Mouse (Mus musculus): Measurements from ENCODE around the gene Trim47. TPM values are rescaled to one million over a fixed set of nuclear protein-coding genes. Genes with fewer than 3 reads are reported as not detected.
A peak's percentile ranks its signal among the peaks of the same experiment; 100 is the strongest.
"Not testable (repeated sequence)": the region's sequence is repeated elsewhere in the genome, so short reads cannot be mapped to it uniquely, and the experiment has no call there.

The Trim47 gene
- total RNA-seq, 1 experiment from 2014 or later, result 19.9 TPM

- DNase-seq, result peak; percentile 92
Observed at GRCm38 (mm10) chr11:116138468-116139138, 11.6 kb upstream of the Trim47 start, which contains the start of gene Mrpl38. Gene Mrpl38 (minus strand): TSS chr11:116138868.

- no peak for DNase-seq
Observed at GRCm38 (mm10) chr11:116138096-116138467, 11.1 kb upstream of the Trim47 start.

GRCm38 (mm10) chr11:116134171-116134570 lies 7.2 kb upstream of the Trim47 start:
- DNase-seq, result no peak

- DNase-seq, result no peak
Observed at GRCm38 (mm10) chr11:116133497-116133896, 6.5 kb upstream of the Trim47 start.

- peak; percentile 47 for DNase-seq
Observed at GRCm38 (mm10) chr11:116132366-116133333, 5.6 kb upstream of the Trim47 start.

GRCm38 (mm10) chr11:116131349-116132170 lies 4.5 kb upstream of the Trim47 start:
- DNase-seq, result no peak

GRCm38 (mm10) chr11:116130488-116131205 lies 3.6 kb upstream of the Trim47 start, which contains the start of gene Trim65:
Gene Trim65 (minus strand): TSS chr11:116131128.
- DNase-seq, result peak; percentile 95

GRCm38 (mm10) chr11:116129993-116130487 lies 3.0 kb upstream of the Trim47 start:
- DNase-seq, result no peak

- DNase-seq, result no peak
Observed at GRCm38 (mm10) chr11:116129091-116129790, 2.2 kb upstream of the Trim47 start.

GRCm38 (mm10) chr11:116127986-116128385 lies 976 bp upstream of the Trim47 start:
- no peak for DNase-seq

GRCm38 (mm10) chr11:116126261-116126660 lies 749 bp downstream of the Trim47 start:
- DNase-seq, result no peak

GRCm38 (mm10) chr11:116121731-116122245 lies 5.2 kb downstream of the Trim47 start:
- DNase-seq, result not testable (repeated sequence)

GRCm38 (mm10) chr11:116117819-116118218 lies 9.2 kb downstream of the Trim47 start:
- no peak for DNase-seq

GRCm38 (mm10) chr11:116117241-116117640 lies 9.8 kb downstream of the Trim47 start:
- no peak for DNase-seq

GRCm38 (mm10) chr11:116111611-116112203 lies 15.3 kb downstream of the Trim47 start:
- DNase-seq, result no peak

- DNase-seq, result no peak
Observed at GRCm38 (mm10) chr11:116111067-116111466, 15.9 kb downstream of the Trim47 start.

- DNase-seq, result no peak
Observed at GRCm38 (mm10) chr11:116110540-116110939, 16.5 kb downstream of the Trim47 start.

GRCm38 (mm10) chr11:116110131-116110530 lies 16.9 kb downstream of the Trim47 start:
- DNase-seq, result peak; percentile 85

- no peak for DNase-seq
Observed at GRCm38 (mm10) chr11:116109441-116110081, 17.4 kb downstream of the Trim47 start.
